18 mouse cellular contexts compared by ENCODE assay signal in the genomic region with DNA sequence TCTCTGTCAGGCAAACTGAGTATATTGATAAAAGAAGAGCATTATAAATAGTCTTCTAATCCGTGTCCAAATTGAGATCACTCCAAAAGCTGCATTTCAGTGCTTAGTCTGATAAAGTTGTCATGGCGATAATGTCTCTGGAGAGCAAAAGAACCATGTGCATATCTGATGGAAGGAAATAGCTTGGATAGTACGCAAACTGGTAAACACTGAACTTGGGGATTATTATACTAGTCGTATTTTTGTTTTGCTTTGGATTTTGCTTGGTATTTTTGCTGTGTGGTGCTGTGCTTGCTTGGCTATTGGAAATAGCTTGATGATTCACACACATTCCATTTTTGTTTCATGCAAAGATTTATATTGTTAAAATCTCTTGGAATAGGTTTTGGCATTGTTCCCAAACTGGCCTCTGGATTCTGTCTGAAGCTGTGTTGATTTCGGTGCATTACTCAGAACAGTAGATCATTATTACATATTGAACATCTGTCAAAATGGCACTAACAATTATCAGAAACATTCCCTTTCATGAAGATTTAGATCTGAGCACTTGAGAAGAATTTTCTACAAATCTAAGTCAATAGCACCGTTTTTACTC.
A peak's percentile ranks its signal among the peaks of the same experiment; 100 is the strongest.
DNase-seq lines count a peak whose midpoint lies in the region; ATAC-seq and TF ChIP-seq lines count a peak whose summit lies in the region.
"Had no signal": no experiment of that assay in that cellular context is flagged by ENCODE, and none has a peak within 500 bp of the region (broad histone marks: within the 10 kb centered on the region; RNA-seq: fewer than 3 reads in every experiment).

No protein-coding gene starts in this region.

- intact Hi-C loops in heart, postnatal 25 days (cut with DNase I), result no loop called here

- no peak for TF ChIP-seq CTCF in lung, embryonic 14.5 days (IDR thresholded peaks at IDR 0.05; ENCODE audit: low read depth)

- 54% methylated on average over 6 of the region's 6 CpGs for WGBS in lung, embryonic 14.5 days
- 71% methylated on average over 6 of the region's 6 CpGs for WGBS in midbrain, embryonic 12.5 days

- ATAC-seq in lung, embryonic 14.5 days (ENCODE audit: insufficient read depth), result no peak
- ATAC-seq in midbrain, embryonic 12.5 days (ENCODE audit: low FRiP score, low read depth), result peak; percentile 68; the same call in 1 of the 2 replicates
- ATAC-seq: Patski had no signal

- H3K4me3 ChIP-seq in lung, embryonic 14.5 days (ENCODE audit: low read depth, low read length), result no peak overlapping the region
- H3K4me3 ChIP-seq in midbrain, embryonic 12.5 days, result no peak overlapping the region
- H3K4me3 ChIP-seq: gastrocnemius, adult 2 months; limb, embryonic 13.5 days; neural tube, embryonic 15.5 days had no signal

- H3K36me3 ChIP-seq in lung, embryonic 14.5 days (ENCODE audit: insufficient read depth), result no peaks in the 10 kb centered on the region
- H3K36me3 ChIP-seq in midbrain, embryonic 12.5 days, result no peaks in the 10 kb centered on the region
- H3K36me3 ChIP-seq: limb, embryonic 13.5 days; neural tube, embryonic 15.5 days had no signal

- no peak overlapping the region for H3K9ac ChIP-seq in lung, embryonic 14.5 days
- no peak overlapping the region for H3K9ac ChIP-seq in midbrain, embryonic 12.5 days (replicated peaks)
- H3K9ac ChIP-seq: limb, embryonic 13.5 days; neural tube, embryonic 15.5 days had no signal

- H3K4me2 ChIP-seq in lung, embryonic 14.5 days, result no peak overlapping the region
- no peak overlapping the region for H3K4me2 ChIP-seq in midbrain, embryonic 12.5 days (replicated peaks)
- H3K4me2 ChIP-seq: heart, embryonic 11.5 days; limb, embryonic 13.5 days; neural tube, embryonic 15.5 days had no signal

- H3K27me3 ChIP-seq in lung, embryonic 14.5 days (ENCODE audit: insufficient read depth, low read length), result no peaks in the 10 kb centered on the region
- no peaks in the 10 kb centered on the region for H3K27me3 ChIP-seq in midbrain, embryonic 12.5 days
- H3K27me3 ChIP-seq: CH12.LX; limb, embryonic 13.5 days; neural tube, embryonic 15.5 days; Patski had no signal

- peak; percentile 11 to 13 for DNase-seq in heart, adult 9 months (ENCODE audit: low spot score in 2 of 2)
- DNase-seq in heart, postnatal 25 days (ENCODE audit: low spot score), result no peak
- peak; percentile 9 for DNase-seq in lung, embryonic 14.5 days
- DNase-seq in lung, postnatal 36 days, result no peak
- peak; percentile 11 for DNase-seq in retina, postnatal 1 day
- no peak for DNase-seq in spleen, postnatal 36 days (ENCODE audit: low spot score in 2 of 2)
- DNase-seq: cerebellum, adult 8-10 months; gastrocnemius, adult 2 months; kidney, adult 2 months; lung, postnatal 4 days; right cerebral cortex, postnatal 14 days; thymus, postnatal 25 days had no signal

- H3K9me3 ChIP-seq in lung, embryonic 14.5 days (ENCODE audit: low read depth, low read length), result no peaks in the 10 kb centered on the region
- no peaks in the 10 kb centered on the region for H3K9me3 ChIP-seq in midbrain, embryonic 12.5 days
- H3K9me3 ChIP-seq: limb, embryonic 13.5 days; neural tube, embryonic 15.5 days had no signal

- no peak overlapping the region for H3K27ac ChIP-seq in lung, embryonic 14.5 days (ENCODE audit: low read depth)
- no peak overlapping the region for H3K27ac ChIP-seq in midbrain, embryonic 12.5 days (replicated peaks)
- H3K27ac ChIP-seq: gastrocnemius, adult 2 months; limb, embryonic 13.5 days; neural tube, embryonic 15.5 days had no signal

- H3K4me1 ChIP-seq in lung, embryonic 14.5 days (ENCODE audit: insufficient read depth), result no peaks in the 10 kb centered on the region
- no peaks in the 10 kb centered on the region for H3K4me1 ChIP-seq in midbrain, embryonic 12.5 days
- H3K4me1 ChIP-seq: limb, embryonic 13.5 days; neural tube, embryonic 15.5 days had no signal

Comparison
In these comparisons a context has a peak if more than half of its experiments do, and no peak if none do; other contexts are left out.
1. DNase-seq: peak in heart, adult 9 months (2 of 2), lung, embryonic 14.5 days (single experiment) and retina, postnatal 1 day (single experiment); none in heart, postnatal 25 days (single experiment), lung, postnatal 36 days (single experiment) and spleen, postnatal 36 days (0 of 2).